Mouse (Mus musculus) hindbrain, embryonic 12.5 days (tissue): Measurements from ENCODE around the gene Ror2. TPM values are rescaled to one million over a fixed set of nuclear protein-coding genes. Genes with fewer than 3 reads are reported as not detected.

ENCODE experiments used
- ATAC-seq: fragments of 200-750 bp; cut with Nextera tagmentation; 2 replicates; pipeline ENCODE4 v1.8.0; 2017; ENCODE audit warnings: moderate TSS enrichment; ENCODE audit not compliant: low FRiP score
- H3K27ac ChIP-seq: fragments of 300-500 bp; sonication (generic); 2 replicates; pipeline ENCODE4 v1.5.1; 2016; ENCODE audit warnings: mild to moderate bottlenecking
- H3K27me3 ChIP-seq: fragments of 300-500 bp; sonication (generic); 2 replicates; pipeline ENCODE4 v1.6.1; 2016; ENCODE audit warnings: mild to moderate bottlenecking
- H3K36me3 ChIP-seq: fragments of 300-500 bp; sonication (generic); 2 replicates; pipeline ENCODE4 v1.6.1; 2016; ENCODE audit warnings: mild to moderate bottlenecking
- H3K4me1 ChIP-seq: fragments of 300-500 bp; sonication (generic); 2 replicates; pipeline ENCODE4 v1.6.1; 2016
- H3K4me2 ChIP-seq: fragments of 300-500 bp; sonication (generic); replicated peaks from 2 replicates; pipeline ENCODE4 v1.6.1; 2016; ENCODE audit warnings: mild to moderate bottlenecking
- H3K4me3 ChIP-seq: fragments of 300-500 bp; sonication (generic); 2 replicates; pipeline ENCODE4 v1.5.1; 2016; ENCODE audit warnings: mild to moderate bottlenecking
- H3K9ac ChIP-seq: fragments of 300-500 bp; sonication (generic); 2 replicates; pipeline ENCODE4 v1.6.1; 2016; ENCODE audit warnings: mild to moderate bottlenecking, moderate library complexity
- H3K9me3 ChIP-seq: fragments of 300-500 bp; sonication (generic); replicated peaks from 2 replicates; pipeline ENCODE4 v1.6.1; 2016; ENCODE audit warnings: mild to moderate bottlenecking
- WGBS: fragments of 180-500 bp; shearing (Covaris S2); methylation state at CpG from one replicate; pipeline ENCODE4 v1.1.7; 2016; 5-methylcytosine and 5-hydroxymethylcytosine counted together
- polyA plus RNA-seq: library from polyadenylated mRNA; unstranded; fragments of >200 nt; fragmentation: Nextera tagmentation; extraction: Ambion mirVana; gene quantifications from 2 replicates; pipeline ENCODE4 v1.2.1, GENCODE M21; 2016

Gene Ror2
- polyA plus RNA-seq, 1 experiment from 2014 or later: 17.8 TPM

GRCm38 (mm10) chr13:53201628-53202438, 84.1 kb downstream of the Ror2 start:
- Histone ChIP-seq H3K9me3 (no peaks in the 10 kb centered on the region), H3K27ac (peak overlapping the region; percentile 49), H3K4me1 (peaks cover 26% of the 10 kb centered on the region), H3K4me3 (no peak overlapping the region), H3K27me3 (no peaks in the 10 kb centered on the region), H3K4me2 (no peak overlapping the region), H3K9ac (no peak overlapping the region), H3K36me3 (no peaks in the 10 kb centered on the region)
- WGBS: 26% methylated on average over 18 of the region's 18 CpGs
- ATAC-seq: no peak

GRCm38 (mm10) chr13:53200121-53200520, 85.8 kb downstream of the Ror2 start:
- WGBS: 78% methylated on average over 4 of the region's 4 CpGs
- no peak overlapping the region for H3K4me3 ChIP-seq
- H3K9ac ChIP-seq: no peak overlapping the region
- no peak overlapping the region for H3K27ac ChIP-seq
- no peak for ATAC-seq
- peaks cover 28% of the 10 kb centered on the region for H3K4me1 ChIP-seq
- no peaks in the 10 kb centered on the region for H3K27me3 ChIP-seq
- no peak overlapping the region for H3K4me2 ChIP-seq
- H3K36me3 ChIP-seq: no peaks in the 10 kb centered on the region
- H3K9me3 ChIP-seq: no peaks in the 10 kb centered on the region

GRCm38 (mm10) chr13:53199262-53199661, 86.7 kb downstream of the Ror2 start:
- ATAC-seq: no peak
- no peaks in the 10 kb centered on the region for H3K27me3 ChIP-seq
- WGBS: 95% methylated on average over 7 of the region's 7 CpGs
- no peak overlapping the region for H3K4me2 ChIP-seq
- H3K9ac ChIP-seq: no peak overlapping the region
- no peak overlapping the region for H3K4me3 ChIP-seq
- no peaks in the 10 kb centered on the region for H3K9me3 ChIP-seq
- no peaks in the 10 kb centered on the region for H3K36me3 ChIP-seq
- no peak overlapping the region for H3K27ac ChIP-seq
- H3K4me1 ChIP-seq: peaks cover 29% of the 10 kb centered on the region

- 58% methylated on average over 7 of the region's 7 CpGs for WGBS
- peaks cover 33% of the 10 kb centered on the region for H3K4me1 ChIP-seq
- H3K27ac ChIP-seq: no peak overlapping the region
- H3K4me2 ChIP-seq: no peak overlapping the region
- H3K4me3 ChIP-seq: no peak overlapping the region
- no peak for ATAC-seq
- H3K9ac ChIP-seq: no peak overlapping the region
- no peaks in the 10 kb centered on the region for H3K36me3 ChIP-seq
- H3K9me3 ChIP-seq: no peaks in the 10 kb centered on the region
- H3K27me3 ChIP-seq: no peaks in the 10 kb centered on the region
Measured at GRCm38 (mm10) chr13:53196690-53197089, 89.2 kb downstream of the Ror2 start.

GRCm38 (mm10) chr13:53195951-53196677, 89.8 kb downstream of the Ror2 start:
- Histone ChIP-seq H3K36me3 (no peaks in the 10 kb centered on the region), H3K27ac (no peak overlapping the region), H3K9ac (no peak overlapping the region), H3K27me3 (no peaks in the 10 kb centered on the region), H3K4me2 (no peak overlapping the region), H3K4me1 (peaks cover 28% of the 10 kb centered on the region), H3K9me3 (no peaks in the 10 kb centered on the region), H3K4me3 (no peak overlapping the region)
- 76% methylated on average over 6 of the region's 6 CpGs for WGBS
- no peak for ATAC-seq

GRCm38 (mm10) chr13:53194306-53194705, 91.6 kb downstream of the Ror2 start:
- Histone ChIP-seq H3K9ac (no peak overlapping the region), H3K27ac (0 out of 2 replicates have a peak overlapping the region, but pooled peaks have one; percentile 7), H3K4me1 (peaks cover 28% of the 10 kb centered on the region), H3K27me3 (no peaks in the 10 kb centered on the region), H3K4me3 (no peak overlapping the region), H3K4me2 (no peak overlapping the region), H3K9me3 (no peaks in the 10 kb centered on the region), H3K36me3 (no peaks in the 10 kb centered on the region)
- ATAC-seq: no peak
- WGBS: 88% methylated on average over 15 of the region's 15 CpGs

GRCm38 (mm10) chr13:53193713-53194112, 92.2 kb downstream of the Ror2 start:
- H3K4me1 ChIP-seq: peaks cover 28% of the 10 kb centered on the region
- no peaks in the 10 kb centered on the region for H3K27me3 ChIP-seq
- H3K27ac ChIP-seq: no peak overlapping the region
- H3K4me2 ChIP-seq: no peak overlapping the region
- no peak overlapping the region for H3K9ac ChIP-seq
- no peak overlapping the region for H3K4me3 ChIP-seq
- H3K9me3 ChIP-seq: no peaks in the 10 kb centered on the region
- 63% methylated on average over 6 of the region's 6 CpGs for WGBS
- no peak for ATAC-seq
- H3K36me3 ChIP-seq: no peaks in the 10 kb centered on the region

GRCm38 (mm10) chr13:53192286-53192685, 93.6 kb downstream of the Ror2 start:
- ATAC-seq: no peak
- no peak overlapping the region for H3K27ac ChIP-seq
- H3K4me2 ChIP-seq: no peak overlapping the region
- H3K36me3 ChIP-seq: no peaks in the 10 kb centered on the region
- H3K9ac ChIP-seq: no peak overlapping the region
- peaks cover 23% of the 10 kb centered on the region for H3K4me1 ChIP-seq
- 85% methylated on average over 6 of the region's 6 CpGs for WGBS
- no peaks in the 10 kb centered on the region for H3K9me3 ChIP-seq
- no peaks in the 10 kb centered on the region for H3K27me3 ChIP-seq
- no peak overlapping the region for H3K4me3 ChIP-seq

- ATAC-seq: no peak
- Histone ChIP-seq H3K9me3 (no peaks in the 10 kb centered on the region), H3K36me3 (no peaks in the 10 kb centered on the region), H3K4me1 (peaks cover 17% of the 10 kb centered on the region), H3K9ac (no peak overlapping the region), H3K4me3 (no peak overlapping the region), H3K27me3 (no peaks in the 10 kb centered on the region), H3K27ac (no peak overlapping the region), H3K4me2 (no peak overlapping the region)
- WGBS: 71% methylated on average over 7 of the region's 7 CpGs
Measured at GRCm38 (mm10) chr13:53191657-53192056, 94.3 kb downstream of the Ror2 start.

GRCm38 (mm10) chr13:53188935-53189334, 97.0 kb downstream of the Ror2 start:
- Histone ChIP-seq H3K4me2 (no peak overlapping the region), H3K9me3 (no peaks in the 10 kb centered on the region), H3K4me1 (peaks cover 8% of the 10 kb centered on the region), H3K27ac (no peak overlapping the region), H3K4me3 (no peak overlapping the region), H3K27me3 (no peaks in the 10 kb centered on the region), H3K36me3 (no peaks in the 10 kb centered on the region), H3K9ac (no peak overlapping the region)
- 81% methylated on average over 10 of the region's 10 CpGs for WGBS
- ATAC-seq: no peak

- no peaks in the 10 kb centered on the region for H3K9me3 ChIP-seq
- 85% methylated on average over 1 of the region's 1 CpGs for WGBS
- no peak overlapping the region for H3K27ac ChIP-seq
- no peak for ATAC-seq
- no peak overlapping the region for H3K4me3 ChIP-seq
- H3K9ac ChIP-seq: no peak overlapping the region
- H3K4me1 ChIP-seq: peaks cover 13% of the 10 kb centered on the region
- no peaks in the 10 kb centered on the region for H3K27me3 ChIP-seq
- H3K36me3 ChIP-seq: no peaks in the 10 kb centered on the region
- no peak overlapping the region for H3K4me2 ChIP-seq
Measured at GRCm38 (mm10) chr13:53184858-53185257, 101.1 kb downstream of the Ror2 start.

GRCm38 (mm10) chr13:53184149-53184548, 101.8 kb downstream of the Ror2 start:
- no peaks in the 10 kb centered on the region for H3K9me3 ChIP-seq
- peaks cover 14% of the 10 kb centered on the region for H3K4me1 ChIP-seq
- no peaks in the 10 kb centered on the region for H3K27me3 ChIP-seq
- WGBS: 51% methylated on average over 5 of the region's 5 CpGs
- no peak for ATAC-seq
- no peak overlapping the region for H3K9ac ChIP-seq
- no peak overlapping the region for H3K4me2 ChIP-seq
- no peaks in the 10 kb centered on the region for H3K36me3 ChIP-seq
- H3K4me3 ChIP-seq: no peak overlapping the region
- peak overlapping the region; percentile 49 for H3K27ac ChIP-seq
